Mouse (Mus musculus) cerebellum, adult 2 months (tissue): ENCODE results near the gene Prr3.

ENCODE experiments used
- CTCF ChIP-seq: fragments of 200-500 bp; IDR thresholded peaks from 2 replicates; pipeline ENCODE4 v1.5.1; 2011; ENCODE audit warnings: low read depth, mild to moderate bottlenecking, control low read depth, low read length, moderate library complexity, borderline replicate concordance; ENCODE audit not compliant: insufficient read depth
- POLR2A ChIP-seq: fragments of 200-500 bp; IDR thresholded peaks from 2 replicates; pipeline ENCODE4 v1.6.1; 2011; ENCODE audit warnings: low read length, control low read depth, borderline replicate concordance; ENCODE audit not compliant: insufficient read depth

- TF ChIP-seq CTCF = no peak
- TF ChIP-seq POLR2A = no peak
Observed at GRCm38 (mm10) chr17:35967621-35968020, 12.4 kb downstream of the Prr3 start.
